Mouse (Mus musculus) ES-E14 (cell line): ENCODE measurements around the gene Gm9821. TPM values are rescaled to one million over a fixed set of nuclear protein-coding genes. Genes with fewer than 3 reads are reported as not detected.

Source experiments
- DNase-seq: peaks from one replicate; pipeline ENCODE4 v3.0.0-alpha.2; 2013; ENCODE audit warnings: low read depth, low spot score
- H3K27ac ChIP-seq: 2 replicates; pipeline ENCODE4 v1.5.1; 2012; ENCODE audit warnings: low read depth, mild to moderate bottlenecking, low read length, moderate library complexity, mixed read lengths; ENCODE audit not compliant: poor library complexity, insufficient read depth, severe bottlenecking
- H3K36me3 ChIP-seq: 2 replicates; pipeline ENCODE4 v1.6.1; 2012; ENCODE audit warnings: mild to moderate bottlenecking, low read length, moderate library complexity, mixed read lengths; ENCODE audit not compliant: control insufficient read depth, poor library complexity, insufficient read depth, severe bottlenecking
- H3K4me1 ChIP-seq, 2 experiments: fragments of 150-350 bp in 1 of 2; sonication (generic) in 1 of 2; 2 replicates each; pipeline ENCODE4 v1.6.1; 2012; ENCODE audit warnings: low read length in 2 of 2, mild to moderate bottlenecking in 1 of 2, mixed read lengths in 1 of 2; ENCODE audit not compliant: control insufficient read depth in 2 of 2, insufficient read depth in 2 of 2, poor library complexity in 1 of 2
- H3K4me3 ChIP-seq, 2 experiments: fragments of 150-350 bp in 1 of 2; sonication (generic) in 1 of 2; 2 replicates each; pipeline ENCODE4 v1.5.1; 2012; ENCODE audit warnings: low read length in 2 of 2, low read depth in 1 of 2, mild to moderate bottlenecking in 1 of 2, mixed read lengths in 1 of 2; ENCODE audit not compliant: insufficient read depth in 1 of 2, poor library complexity in 1 of 2, severe bottlenecking in 1 of 2
- H3K9ac ChIP-seq: 2 replicates; pipeline ENCODE4 v1.6.1; 2012; ENCODE audit warnings: low read depth, mild to moderate bottlenecking, low read length, mixed read lengths; ENCODE audit not compliant: poor library complexity, insufficient read depth, severe bottlenecking
- H3K9me3 ChIP-seq: fragments of 150-350 bp; sonication (generic); 2 replicates; pipeline ENCODE4 v1.6.1; 2012; ENCODE audit warnings: low read depth, mild to moderate bottlenecking, low read length; ENCODE audit not compliant: control insufficient read depth, insufficient read depth
- CHD2 ChIP-seq: IDR thresholded peaks from 2 replicates; pipeline ENCODE4 v1.6.1; 2014; ENCODE audit warnings: mild to moderate bottlenecking, low read depth, low read length, inconsistent platforms
- HCFC1 ChIP-seq: IDR thresholded peaks from 2 replicates; pipeline ENCODE4 v1.6.1; 2012; ENCODE audit warnings: low read length, inconsistent platforms, borderline replicate concordance; ENCODE audit not compliant: insufficient read depth
- MAFK ChIP-seq: IDR thresholded peaks from 2 replicates; pipeline ENCODE4 v1.6.1; 2014; ENCODE audit warnings: mild to moderate bottlenecking, low read depth, low read length, inconsistent platforms; ENCODE audit not compliant: insufficient read depth
- ZC3H11A ChIP-seq: IDR thresholded peaks from 2 replicates; pipeline ENCODE4 v1.6.1; 2012; ENCODE audit warnings: low read depth, mild to moderate bottlenecking, inconsistent platforms, low read length, borderline replicate concordance
- ZNF384 ChIP-seq: IDR thresholded peaks from 2 replicates; pipeline ENCODE4 v1.6.1; 2012; ENCODE audit warnings: low read depth, low read length, inconsistent platforms
- in situ Hi-C, 2 experiments: fragments of 600-800 bp; cut with MboI; formaldehyde crosslinking; loops; one replicate each; pipeline ENCODE4 v1.15.1; 2025; ENCODE audit warnings: low sequenced_read_pairs in 2 of 2, inconsistent platforms in 1 of 2; ENCODE audit not compliant: unreplicated experiment in 2 of 2
- total RNA-seq: library from RNA; depleted of rRNA; stranded (reverse); fragments of 300-350 nt; gene quantifications from 2 replicates; pipeline ENCODE4 v1.2.3, GENCODE M21; 2012

Gm9821 gene
- total RNA-seq, 1 experiment: 0.18 TPM

DNA sequence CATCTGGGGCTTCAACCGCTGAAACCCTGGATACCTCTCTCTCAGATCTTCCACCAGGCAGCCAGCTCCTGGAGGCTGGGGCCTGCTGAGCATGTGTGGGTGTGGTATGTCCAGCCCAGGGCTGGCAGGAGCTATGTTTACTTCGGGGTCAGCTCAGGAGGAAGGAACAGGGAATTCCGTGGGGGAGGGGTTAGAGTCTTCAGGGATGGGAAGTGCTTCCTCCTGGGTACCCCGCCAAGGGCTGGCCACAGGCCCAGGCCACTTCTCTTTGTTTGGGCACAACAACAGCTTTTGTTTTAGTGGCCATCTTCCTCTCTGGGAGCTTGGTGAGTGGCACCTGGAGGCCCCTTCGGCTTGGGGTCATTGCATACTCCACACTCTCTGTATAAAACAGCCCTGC lies 8.3 kb downstream of the Gm9821 start:
- in situ Hi-C loops: no loop called here
- no peak overlapping the region for H3K27ac ChIP-seq

DNA sequence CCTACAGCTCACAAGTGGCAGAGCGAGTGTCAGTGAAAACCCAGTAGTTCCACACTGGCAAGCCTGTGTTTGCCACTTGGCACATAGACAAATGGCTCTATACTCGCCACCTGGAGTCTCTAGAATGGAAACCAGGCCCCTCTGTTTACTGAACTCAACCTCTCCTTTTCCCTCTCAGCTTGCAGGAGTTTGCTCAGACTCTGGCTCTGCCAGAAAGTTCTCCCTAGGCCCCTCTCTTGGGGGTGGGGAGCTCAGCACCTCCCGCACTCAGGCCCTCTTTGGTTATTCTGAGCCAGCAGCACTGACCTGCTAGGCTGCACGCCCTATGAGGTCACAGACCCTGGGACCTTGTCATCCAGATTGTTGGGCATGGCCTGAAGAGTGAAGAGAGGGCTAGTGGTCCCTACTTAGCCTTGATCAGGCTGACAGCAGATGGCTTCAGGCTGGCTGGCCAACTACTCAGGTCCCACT lies 9.7 kb downstream of the Gm9821 start:
- no peak for DNase-seq
- no peak for TF ChIP-seq ZC3H11A
- no peak for TF ChIP-seq MAFK
- TF ChIP-seq HCFC1: no peak
- TF ChIP-seq ZNF384: no peak
- no peak for TF ChIP-seq CHD2
- Histone ChIP-seq H3K4me3 (no peak overlapping the region), H3K36me3 (no peaks in the 10 kb centered on the region; the same call in 1 of the 2 replicates), H3K4me1 (peaks cover 4 to 29% of the 10 kb centered on the region in 2 experiments; a peak in 3 of 4 replicates), H3K9me3 (no peaks in the 10 kb centered on the region), H3K9ac (no peak overlapping the region), H3K27ac (no peak overlapping the region)
- in situ Hi-C loops: no loop called here

More for the DNA sequence above, 8.3 kb downstream of the Gm9821 start:
- no peaks in the 10 kb centered on the region for H3K9me3 ChIP-seq
- no peak for DNase-seq
- no peak overlapping the region for H3K9ac ChIP-seq
- TF ChIP-seq CHD2 (no peak), ZC3H11A (no peak), HCFC1 (no peak), MAFK (no peak), ZNF384 (no peak)
- peaks cover 2 to 27% of the 10 kb centered on the region in 2 experiments; a peak in 3 of 4 replicates for H3K4me1 ChIP-seq
- H3K4me3 ChIP-seq: no peak overlapping the region
- H3K36me3 ChIP-seq: peaks cover 2% of the 10 kb centered on the region; the same call in 1 of the 2 replicates

DNA sequence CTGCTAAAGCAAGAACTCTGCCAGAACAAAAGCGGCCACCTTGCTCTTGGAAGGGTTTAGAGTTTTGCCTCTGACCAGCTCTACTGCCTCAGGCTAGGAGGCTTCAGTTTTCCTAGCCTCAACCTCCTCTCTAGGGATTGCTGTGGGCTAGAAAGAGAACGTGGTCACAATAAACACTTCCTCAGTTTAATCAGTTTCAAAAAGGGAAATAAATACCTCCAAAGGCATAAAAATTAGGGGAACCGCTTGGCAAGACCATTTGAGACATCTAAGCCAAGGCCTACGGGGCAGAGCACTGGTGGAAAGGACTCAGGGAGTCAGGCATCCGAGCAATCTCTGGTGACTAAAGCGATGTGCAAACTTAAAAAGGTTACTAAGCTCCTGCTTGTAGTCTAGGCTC lies 10.4 kb downstream of the Gm9821 start:
- Histone ChIP-seq H3K4me3 (no peak overlapping the region), H3K4me1 (peaks cover 4 to 30% of the 10 kb centered on the region in 2 experiments; a peak in 3 of 4 replicates), H3K27ac (no peak overlapping the region; the same call in 1 of the 2 replicates), H3K9ac (no peak overlapping the region), H3K36me3 (peaks cover 5% of the 10 kb centered on the region; the same call in 1 of the 2 replicates), H3K9me3 (no peaks in the 10 kb centered on the region)
- no peak for TF ChIP-seq CHD2
- no peak for TF ChIP-seq ZC3H11A
- TF ChIP-seq ZNF384: no peak
- no peak for TF ChIP-seq HCFC1
- TF ChIP-seq MAFK: no peak
- DNase-seq: no peak
- in situ Hi-C loops: no loop called here

DNA sequence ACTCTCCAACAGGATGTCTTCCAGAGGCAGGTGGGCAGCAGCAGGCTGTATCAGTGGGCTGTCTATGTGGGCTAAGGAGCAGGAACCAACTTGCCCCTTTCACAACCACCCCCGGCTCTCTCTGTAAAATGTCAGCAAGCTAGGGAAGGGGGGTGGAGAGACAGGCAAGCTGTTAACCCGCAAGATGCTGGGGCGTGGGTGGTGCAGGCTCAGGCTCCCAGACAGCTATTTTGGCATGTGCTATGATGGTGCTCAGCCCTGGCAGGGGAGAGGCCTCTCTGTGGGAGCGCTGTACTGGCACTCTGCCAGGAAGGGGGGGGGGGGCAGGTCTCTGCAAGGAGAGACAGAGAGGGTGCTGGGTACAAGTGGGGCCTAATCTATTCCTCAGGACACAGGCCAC lies 11.6 kb downstream of the Gm9821 start:
- Histone ChIP-seq H3K27ac (no peak overlapping the region), H3K4me3 (no peak overlapping the region), H3K9me3 (no peaks in the 10 kb centered on the region), H3K4me1 (peaks cover 6 to 33% of the 10 kb centered on the region in 2 experiments; a peak in 3 of 4 replicates), H3K9ac (no peak overlapping the region), H3K36me3 (peaks cover 5% of the 10 kb centered on the region; the same call in 1 of the 2 replicates)
- no peak for DNase-seq
- no peak for TF ChIP-seq ZC3H11A
- TF ChIP-seq CHD2: no peak
- in situ Hi-C loops: no loop called here

DNA sequence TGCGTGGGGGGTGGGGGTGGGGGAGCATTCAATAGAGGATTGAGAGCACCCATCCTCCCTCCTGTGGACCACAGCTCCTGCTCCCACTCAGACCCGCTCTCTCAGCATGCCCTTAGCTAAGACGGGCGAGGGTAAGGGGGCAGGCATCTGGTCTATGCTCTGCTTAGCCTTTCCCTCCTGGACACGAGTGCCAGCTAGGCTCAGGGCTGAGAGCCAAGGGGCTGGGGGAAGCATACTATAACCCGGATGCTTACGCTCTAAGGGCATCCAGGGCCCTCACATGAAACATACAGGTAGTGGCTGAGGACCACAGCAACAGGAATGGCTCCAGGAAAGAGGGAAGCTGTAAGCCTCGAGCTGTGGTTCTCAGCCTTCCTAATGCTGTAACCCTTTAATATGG lies 12.5 kb downstream of the Gm9821 start:
- Histone ChIP-seq H3K36me3 (peaks cover 5% of the 10 kb centered on the region; the same call in 1 of the 2 replicates), H3K4me3 (no peak overlapping the region), H3K4me1 (peaks cover 8 to 37% of the 10 kb centered on the region in 2 experiments; a peak in 3 of 4 replicates), H3K9ac (no peak overlapping the region), H3K27ac (no peak overlapping the region), H3K9me3 (no peaks in the 10 kb centered on the region)
- in situ Hi-C loops: no loop called here
- TF ChIP-seq CHD2 (no peak), HCFC1 (no peak), MAFK (no peak)
- DNase-seq: no peak
